Mouse (Mus musculus): ENCODE data around the gene Tmem235. TPM values are rescaled to one million over a fixed set of nuclear protein-coding genes. Genes with fewer than 3 reads are reported as not detected.
"Not testable (repeated sequence)": the region's sequence is repeated elsewhere in the genome, so short reads cannot be mapped to it uniquely, and the experiment has no call there.

Gene Tmem235
- total RNA-seq (2021) = not detected
- long read RNA-seq, experiment 1 = 0 reads
- long read RNA-seq, experiment 2 = 0 reads

- DNase-seq (ENCODE audit: low spot score in 2 of 2) = no peak
Measured at GRCm38 (mm10) chr11:117860601-117861000, at the start of gene Tmem235. Tmem235 (plus strand) TSS chr11:117860752.

GRCm38 (mm10) chr11:117813867-117814266 is 46.7 kb upstream of the Tmem235 start:
- no peak for DNase-seq (ENCODE audit: low spot score in 2 of 2)

GRCm38 (mm10) chr11:117814704-117815366 is 45.7 kb upstream of the Tmem235 start:
- no peak for DNase-seq (ENCODE audit: low spot score in 2 of 2)

- DNase-seq (ENCODE audit: low spot score in 2 of 2) = not testable (repeated sequence)
Measured at GRCm38 (mm10) chr11:117815850-117816249, 44.7 kb upstream of the Tmem235 start.

GRCm38 (mm10) chr11:117816389-117816996 is 44.1 kb upstream of the Tmem235 start:
- DNase-seq (ENCODE audit: low spot score in 2 of 2) = no peak

- DNase-seq (ENCODE audit: low spot score in 2 of 2) = no peak
Measured at GRCm38 (mm10) chr11:117819095-117819494, 41.5 kb upstream of the Tmem235 start.

- no peak for DNase-seq (ENCODE audit: low spot score in 2 of 2)
Measured at GRCm38 (mm10) chr11:117820173-117820572, 40.4 kb upstream of the Tmem235 start.

GRCm38 (mm10) chr11:117821868-117822267 is 38.7 kb upstream of the Tmem235 start:
- DNase-seq (ENCODE audit: low spot score in 2 of 2) = no peak

GRCm38 (mm10) chr11:117822728-117823241 is 37.8 kb upstream of the Tmem235 start:
- no peak for DNase-seq (ENCODE audit: low spot score in 2 of 2)

- no peak for DNase-seq (ENCODE audit: low spot score in 2 of 2)
Measured at GRCm38 (mm10) chr11:117823411-117823810, 37.1 kb upstream of the Tmem235 start.

GRCm38 (mm10) chr11:117824060-117824969 is 36.2 kb upstream of the Tmem235 start:
- peak; percentile 60 to 67 for DNase-seq (ENCODE audit: low spot score in 2 of 2)

- peak in 1 of 2 experiments; percentile 61 for DNase-seq (ENCODE audit: low spot score in 2 of 2)
Measured at GRCm38 (mm10) chr11:117825333-117826101, 35.0 kb upstream of the Tmem235 start, which contains the start of the genes Afmid and Tk1. Afmid (plus strand) TSS chr11:117825924. Tk1 (minus strand) TSS chr11:117826092.

- no peak for DNase-seq (ENCODE audit: low spot score in 2 of 2)
Measured at GRCm38 (mm10) chr11:117826164-117826563, 34.4 kb upstream of the Tmem235 start.

- no peak for DNase-seq (ENCODE audit: low spot score in 2 of 2)
Measured at GRCm38 (mm10) chr11:117826916-117827315, 33.6 kb upstream of the Tmem235 start.

GRCm38 (mm10) chr11:117827386-117827785 is 33.2 kb upstream of the Tmem235 start:
- no peak for DNase-seq (ENCODE audit: low spot score in 2 of 2)

- DNase-seq (ENCODE audit: low spot score in 2 of 2) = no peak
Measured at GRCm38 (mm10) chr11:117828149-117828887, 32.2 kb upstream of the Tmem235 start.

- no peak for DNase-seq (ENCODE audit: low spot score in 2 of 2)
Measured at GRCm38 (mm10) chr11:117828888-117829604, 31.5 kb upstream of the Tmem235 start.

- DNase-seq (ENCODE audit: low spot score in 2 of 2) = no peak
Measured at GRCm38 (mm10) chr11:117829671-117830215, 30.8 kb upstream of the Tmem235 start.

GRCm38 (mm10) chr11:117830401-117830800 is 30.2 kb upstream of the Tmem235 start:
- DNase-seq (ENCODE audit: low spot score in 2 of 2) = no peak

Measured in adrenal gland, postnatal 4 days (tissue).